ENCODE assay signal across 29 mouse cellular contexts in genomic region chr11:33962178-33962577, GRCm38 (mm10). TPM values are rescaled to one million over a fixed set of nuclear protein-coding genes. Genes with fewer than 3 reads are reported as not detected.
DNase-seq lines count a peak whose midpoint lies in the region; ATAC-seq and TF ChIP-seq lines count a peak whose summit lies in the region.
"Had no signal": no experiment of that assay in that cellular context is flagged by ENCODE, and none has a peak within 500 bp of the region (broad histone marks: within the 10 kb centered on the region; RNA-seq: fewer than 3 reads in every experiment).

No protein-coding gene starts in this region.

- ATAC-seq in heart, embryonic 12.5 days (ENCODE audit: insufficient number of reproducible peaks, low FRiP score), result no peak
- 0 out of 2 replicates have a peak, but pooled peaks have one; percentile 14 for ATAC-seq in kidney, embryonic 16.5 days (ENCODE audit: low FRiP score, low TSS enrichment)
- ATAC-seq in intestine, embryonic 16.5 days, result 0 out of 2 replicates have a peak, but pooled peaks have one; percentile 36
- no peak for ATAC-seq in stomach, embryonic 14.5 days (ENCODE audit: insufficient number of reproducible peaks, insufficient read depth, low FRiP score, low read depth)
- ATAC-seq: forebrain, embryonic 16.5 days; midbrain, embryonic 16.5 days had no signal

- TF ChIP-seq EP300 in heart, adult 2 months (IDR thresholded peaks at IDR 0.05; ENCODE audit: insufficient read depth, low read depth, low read length), result no peak

- TF ChIP-seq CTCF in heart, adult 2 months (IDR thresholded peaks at IDR 0.05), result no peak

- no peaks in the 10 kb centered on the region for H3K79me2 ChIP-seq in heart, adult 2 months (replicated peaks; ENCODE audit: control insufficient read depth, insufficient read depth, low read length)

- no peak for DNase-seq in heart, adult 2 months
- DNase-seq in kidney, postnatal 25 days, result no peak
- no peak for DNase-seq in adrenal gland, postnatal 10 days
- no peak for DNase-seq in testis, postnatal 14 days (ENCODE audit: low spot score)
- DNase-seq: adrenal gland, postnatal 14 days; cerebellum, adult 11 months; cerebellum, adult 9-11 months; gastrocnemius, adult 2 months; gastrocnemius, postnatal 36 days; heart, postnatal 4 days; kidney, adult 11 months; right cerebral cortex, adult 18-20 months; thymus, adult 2 months; thymus, postnatal 36 days had no signal

- peaks cover 23% of the 10 kb centered on the region for H3K4me1 ChIP-seq in heart, embryonic 12.5 days (replicated peaks)
- no peaks in the 10 kb centered on the region for H3K4me1 ChIP-seq in heart, adult 2 months (ENCODE audit: control insufficient read depth, insufficient read depth, low read length)
- 0 out of 2 replicates have a peak, but pooled peaks cover 10% of the 10 kb centered on the region for H3K4me1 ChIP-seq in kidney, embryonic 16.5 days (ENCODE audit: insufficient read depth, low read length)
- H3K4me1 ChIP-seq in intestine, embryonic 16.5 days (ENCODE audit: control insufficient read depth, insufficient read depth, low read length), result 0 out of 2 replicates have a peak, but pooled peaks cover 3% of the 10 kb centered on the region
- peaks cover 5% of the 10 kb centered on the region; the same call in 1 of the 2 replicates for H3K4me1 ChIP-seq in stomach, embryonic 14.5 days (ENCODE audit: control insufficient read depth, insufficient read depth, low read length)
- H3K4me1 ChIP-seq: embryonic facial prominence, embryonic 13.5 days; hindbrain, embryonic 15.5 days had no signal

- 38% methylated on average over 7 of the region's 7 CpGs for WGBS in heart, embryonic 12.5 days
- 38% methylated on average over 7 of the region's 7 CpGs for WGBS in heart, adult 2 months
- 38% methylated on average over 7 of the region's 7 CpGs for WGBS in kidney, embryonic 16.5 days
- 40% methylated on average over 7 of the region's 7 CpGs for WGBS in intestine, embryonic 16.5 days
- WGBS in stomach, embryonic 14.5 days, result 29% methylated on average over 7 of the region's 7 CpGs

- intact Hi-C loops in heart, adult 2 months (cut with DNase I), result no loop called here

- no peak for TF ChIP-seq POLR2A in heart, adult 2 months (IDR thresholded peaks at IDR 0.05; ENCODE audit: insufficient read depth, low read depth, low read length)

- H3K4me3 ChIP-seq in heart, embryonic 12.5 days, result no peak overlapping the region
- no peak overlapping the region for H3K4me3 ChIP-seq in heart, adult 2 months
- H3K4me3 ChIP-seq in kidney, embryonic 16.5 days (ENCODE audit: low read length), result no peak overlapping the region
- H3K4me3 ChIP-seq in intestine, embryonic 16.5 days (ENCODE audit: low read length), result no peak overlapping the region
- H3K4me3 ChIP-seq in stomach, embryonic 14.5 days (ENCODE audit: low read depth, low read length), result no peak overlapping the region
- H3K4me3 ChIP-seq: embryonic facial prominence, embryonic 13.5 days; forebrain, embryonic 10.5 days; gastrocnemius, adult 2 months; hindbrain, embryonic 15.5 days; kidney, embryonic 15.5 days; neural tube, embryonic 12.5 days had no signal

- H3K27ac ChIP-seq in heart, embryonic 12.5 days (ENCODE audit: poor library complexity, severe bottlenecking), result 0 out of 2 replicates have a peak overlapping the region, but pooled peaks have one; percentile 19
- no peak overlapping the region for H3K27ac ChIP-seq in heart, adult 2 months
- peak overlapping the region; percentile 58; the same call in 1 of the 2 replicates for H3K27ac ChIP-seq in kidney, embryonic 16.5 days (ENCODE audit: low read length)
- peak overlapping the region; percentile 79 for H3K27ac ChIP-seq in intestine, embryonic 16.5 days (ENCODE audit: low read length)
- H3K27ac ChIP-seq in stomach, embryonic 14.5 days (ENCODE audit: low read length), result peak overlapping the region; percentile 58
- H3K27ac ChIP-seq: embryonic facial prominence, embryonic 13.5 days; forebrain, embryonic 10.5 days; gastrocnemius, adult 2 months; hindbrain, embryonic 15.5 days; neural tube, embryonic 12.5 days had no signal

- H3K27me3 ChIP-seq in heart, embryonic 12.5 days (replicated peaks), result no peaks in the 10 kb centered on the region
- H3K27me3 ChIP-seq in heart, adult 2 months (ENCODE audit: control insufficient read depth, insufficient read depth, low read length), result no peaks in the 10 kb centered on the region
- H3K27me3 ChIP-seq in kidney, embryonic 16.5 days (ENCODE audit: insufficient read depth, low read length), result no peaks in the 10 kb centered on the region
- no peaks in the 10 kb centered on the region for H3K27me3 ChIP-seq in intestine, embryonic 16.5 days (replicated peaks; ENCODE audit: control insufficient read depth, insufficient read depth, low read length)
- no peaks in the 10 kb centered on the region for H3K27me3 ChIP-seq in stomach, embryonic 14.5 days (ENCODE audit: control insufficient read depth, insufficient read depth, low read length)
- H3K27me3 ChIP-seq: embryonic facial prominence, embryonic 13.5 days; hindbrain, embryonic 15.5 days; kidney, embryonic 15.5 days; neural tube, embryonic 12.5 days had no signal

- H3K9ac ChIP-seq in heart, embryonic 12.5 days, result no peak overlapping the region
- no peak overlapping the region for H3K9ac ChIP-seq in heart, adult 2 months (ENCODE audit: low read depth, low read length)
- H3K9ac ChIP-seq in kidney, embryonic 16.5 days (replicated peaks; ENCODE audit: low read length), result no peak overlapping the region
- H3K9ac ChIP-seq in intestine, embryonic 16.5 days (ENCODE audit: low read depth, low read length), result no peak overlapping the region
- no peak overlapping the region for H3K9ac ChIP-seq in stomach, embryonic 14.5 days (replicated peaks; ENCODE audit: low read depth, low read length)
- H3K9ac ChIP-seq: embryonic facial prominence, embryonic 13.5 days; hindbrain, embryonic 15.5 days; kidney, embryonic 15.5 days; neural tube, embryonic 12.5 days had no signal

- no peaks in the 10 kb centered on the region for H3K36me3 ChIP-seq in heart, embryonic 12.5 days
- H3K36me3 ChIP-seq in heart, adult 2 months (ENCODE audit: control insufficient read depth, insufficient read depth, low read length), result no peaks in the 10 kb centered on the region
- H3K36me3 ChIP-seq in kidney, embryonic 16.5 days (ENCODE audit: insufficient read depth, low read length), result no peaks in the 10 kb centered on the region
- H3K36me3 ChIP-seq in intestine, embryonic 16.5 days (ENCODE audit: control insufficient read depth, insufficient read depth, low read length), result no peaks in the 10 kb centered on the region
- no peaks in the 10 kb centered on the region for H3K36me3 ChIP-seq in stomach, embryonic 14.5 days (ENCODE audit: control insufficient read depth, insufficient read depth, low read length)
- H3K36me3 ChIP-seq: embryonic facial prominence, embryonic 13.5 days; forebrain, embryonic 10.5 days; G1E; hindbrain, embryonic 15.5 days; kidney, embryonic 15.5 days; neural tube, embryonic 12.5 days had no signal

- H3K4me2 ChIP-seq in heart, embryonic 12.5 days, result no peak overlapping the region
- H3K4me2 ChIP-seq in kidney, embryonic 16.5 days (replicated peaks; ENCODE audit: low read depth, low read length), result no peak overlapping the region
- no peak overlapping the region for H3K4me2 ChIP-seq in intestine, embryonic 16.5 days (ENCODE audit: low read depth, low read length)
- no peak overlapping the region for H3K4me2 ChIP-seq in stomach, embryonic 14.5 days (replicated peaks; ENCODE audit: low read depth, low read length)
- H3K4me2 ChIP-seq: embryonic facial prominence, embryonic 13.5 days; hindbrain, embryonic 15.5 days; kidney, embryonic 15.5 days; liver, embryonic 11.5 days; neural tube, embryonic 12.5 days had no signal

- H3K9me3 ChIP-seq in heart, embryonic 12.5 days (replicated peaks), result no peaks in the 10 kb centered on the region
- no peaks in the 10 kb centered on the region for H3K9me3 ChIP-seq in kidney, embryonic 16.5 days (ENCODE audit: low read length)
- H3K9me3 ChIP-seq in intestine, embryonic 16.5 days (ENCODE audit: control insufficient read depth, low read length), result no peaks in the 10 kb centered on the region
- no peaks in the 10 kb centered on the region for H3K9me3 ChIP-seq in stomach, embryonic 14.5 days (ENCODE audit: control insufficient read depth, low read depth, low read length)
- H3K9me3 ChIP-seq: embryonic facial prominence, embryonic 13.5 days; forebrain, embryonic 10.5 days; hindbrain, embryonic 15.5 days; kidney, embryonic 15.5 days; neural tube, embryonic 12.5 days had no signal

RNA-seq across cellular contexts. Expression of gene Kcnmb1, which starts 0.6 kb away (rescaled TPM):
- 4.6 and 4.7 TPM in 2 replicates for polyA plus RNA-seq in heart, embryonic 12.5 days (2016; fragmentation: Nextera tagmentation; extraction: Ambion mirVana)
- total RNA-seq in heart, adult 2 months (2021), result 1 to 10 TPM; 1.0 to 1.1 TPM
- polyA plus RNA-seq in heart, adult 2 months (2012; rRNA removed), result 2.1 and 3.2 TPM in 2 replicates
- polyA plus RNA-seq in kidney, embryonic 16.5 days (2015; fragmentation: Nextera tagmentation; extraction: Ambion mirVana), result 0.72 and 0.76 TPM in 2 replicates
- polyA plus RNA-seq in intestine, embryonic 16.5 days (2015; fragmentation: Nextera tagmentation; extraction: Ambion mirVana), result 1.9 and 2.1 TPM in 2 replicates
- 2.5 and 3.0 TPM in 2 replicates for polyA plus RNA-seq in stomach, embryonic 14.5 days (2014; fragmentation: Nextera tagmentation; extraction: Ambion mirVana)
- total RNA-seq in adrenal gland, postnatal 10 days (2021), result under 1 TPM; 0.12 to 0.42 TPM
- total RNA-seq: common myeloid progenitor, adult 5-6 weeks had no signal
- polyA plus RNA-seq: G1E had no signal

RNA-seq across cellular contexts. Expression of gene Kcnip1, which starts 30.8 kb away (rescaled TPM):
- 0.24 and 0.54 TPM in 2 replicates for polyA plus RNA-seq in heart, embryonic 12.5 days (2016; fragmentation: Nextera tagmentation; extraction: Ambion mirVana)
- under 1 TPM in 1 of 2 experiments, not detected in 1; 0.11 TPM for total RNA-seq in heart, adult 2 months (2021)
- polyA plus RNA-seq in heart, adult 2 months (2012; rRNA removed), result 0.18 and 0.20 TPM in 2 replicates
- polyA plus RNA-seq in kidney, embryonic 16.5 days (2015; fragmentation: Nextera tagmentation; extraction: Ambion mirVana), result 1.1 and 1.3 TPM in 2 replicates
- polyA plus RNA-seq in intestine, embryonic 16.5 days (2015; fragmentation: Nextera tagmentation; extraction: Ambion mirVana), result 6.6 and 8.9 TPM in 2 replicates
- 10.3 and 11.1 TPM in 2 replicates for polyA plus RNA-seq in stomach, embryonic 14.5 days (2014; fragmentation: Nextera tagmentation; extraction: Ambion mirVana)
- total RNA-seq in adrenal gland, postnatal 10 days (2021), result 1 to 10 TPM; 3.9 to 4.8 TPM
- total RNA-seq: common myeloid progenitor, adult 5-6 weeks; gastrocnemius, adult 2 months; gastrocnemius, postnatal 36 days; heart, postnatal 4 days had no signal
- polyA plus RNA-seq: G1E; spleen, adult 2 months had no signal

Comparison
In these comparisons a context has a peak if more than half of its experiments do, and no peak if none do; other contexts are left out.
1. ATAC-seq: peak in kidney, embryonic 16.5 days (single experiment) and intestine, embryonic 16.5 days (single experiment); none in heart, embryonic 12.5 days (single experiment) and stomach, embryonic 14.5 days (single experiment).